Mouse (Mus musculus) liver, postnatal 0 days (tissue): Measurements from ENCODE around the gene Lcmt1.

Experiments
- CTCF ChIP-seq: sonication (generic); IDR thresholded peaks from 2 replicates; pipeline ENCODE4 v1.5.1; 2016; ENCODE audit warnings: antibody characterized with exemption, low read depth
- EP300 ChIP-seq: IDR thresholded peaks from 2 replicates; pipeline ENCODE4 v1.6.1; 2016; ENCODE audit warnings: antibody characterized with exemption, low read depth, mild to moderate bottlenecking

GRCm38 (mm10) chr7:123324105-123324504 lies 45.5 kb upstream of the Lcmt1 start:
- TF ChIP-seq EP300 (no peak), CTCF (no peak)
